Mouse (Mus musculus): ENCODE data around the gene Nav3. TPM values are rescaled to one million over a fixed set of nuclear protein-coding genes. Genes with fewer than 3 reads are reported as not detected.

Gene Nav3
- polyA plus RNA-seq, 2 experiments = 0.06 to 0.07 TPM

DNA sequence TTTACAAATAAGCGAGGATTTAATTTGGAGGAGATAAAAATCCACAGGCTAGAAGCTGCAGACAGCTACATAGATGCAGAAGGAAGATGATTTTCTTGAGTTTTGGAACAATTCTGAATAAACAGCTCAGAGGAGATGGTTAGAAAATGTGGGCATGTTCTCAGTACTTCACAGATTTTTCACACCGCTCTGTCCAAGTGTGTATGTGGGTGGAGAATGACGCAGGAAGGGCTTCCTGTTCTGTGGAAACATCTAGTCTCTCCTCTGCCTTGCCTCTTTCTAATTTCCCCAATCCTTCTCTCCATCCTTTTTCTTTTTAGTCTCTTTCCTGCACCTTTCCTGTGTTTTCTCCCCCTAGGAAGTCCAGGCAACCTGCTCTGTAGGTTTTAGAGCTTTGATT, 812.4 kb downstream of the Nav3 start:
- no peak overlapping the region for H3K4me2 ChIP-seq (ENCODE audit: low read depth)
- H3K9ac ChIP-seq (replicated peaks) = no peak overlapping the region
- TF ChIP-seq EP300 (IDR thresholded peaks at IDR 0.05; ENCODE audit: low read depth) (no peak), CTCF (IDR thresholded peaks at IDR 0.05; ENCODE audit: low read depth) (no peak)
- H3K27me3 ChIP-seq (ENCODE audit: control insufficient read depth, insufficient read depth, low read length) = no peaks in the 10 kb centered on the region
- no peaks in the 10 kb centered on the region for H3K36me3 ChIP-seq (replicated peaks; ENCODE audit: control insufficient read depth, insufficient read depth, low read depth)
- WGBS (ENCODE audit: insufficient replicate concordance) = 65% methylated on average over 3 of the region's 3 CpGs
- DNase-seq (ENCODE audit: low read depth in 3 of 3, low spot score in 3 of 3) (no peak), ATAC-seq (ENCODE audit: insufficient read depth) (no peak)
- H3K4me1 ChIP-seq (replicated peaks; ENCODE audit: control insufficient read depth in 2 of 2, insufficient read depth in 2 of 2, low read length in 1 of 2) = no peaks in the 10 kb centered on the region
- H3K4me3 ChIP-seq (ENCODE audit: insufficient read depth in 1 of 2, low read depth in 2 of 2, low read length in 2 of 2) = no peak overlapping the region
- no peaks in the 10 kb centered on the region for H3K9me3 ChIP-seq (ENCODE audit: control insufficient read depth, low read length)
- H3K27ac ChIP-seq = no peak overlapping the region

GRCm38 (mm10) chr10:109641806-109642205, 814.2 kb downstream of the Nav3 start:
- no peak overlapping the region for H3K4me2 ChIP-seq (ENCODE audit: low read depth)
- H3K4me1 ChIP-seq (replicated peaks; ENCODE audit: control insufficient read depth in 2 of 2, insufficient read depth in 2 of 2, low read length in 1 of 2) = no peaks in the 10 kb centered on the region
- H3K36me3 ChIP-seq (replicated peaks; ENCODE audit: control insufficient read depth, insufficient read depth, low read depth) = no peaks in the 10 kb centered on the region
- H3K27ac ChIP-seq = no peak overlapping the region
- H3K9ac ChIP-seq (replicated peaks) = no peak overlapping the region
- no peak for TF ChIP-seq CTCF (IDR thresholded peaks at IDR 0.05; ENCODE audit: low read depth)
- TF ChIP-seq EP300 (IDR thresholded peaks at IDR 0.05; ENCODE audit: low read depth) = no peak
- no peak for ATAC-seq (ENCODE audit: insufficient read depth)
- no peaks in the 10 kb centered on the region for H3K27me3 ChIP-seq (ENCODE audit: control insufficient read depth, insufficient read depth, low read length)
- no peaks in the 10 kb centered on the region for H3K9me3 ChIP-seq (ENCODE audit: control insufficient read depth, low read length)
- WGBS (ENCODE audit: insufficient replicate concordance) = 58% methylated on average over 7 of the region's 7 CpGs
- no peak for DNase-seq (ENCODE audit: low read depth in 3 of 3, low spot score in 3 of 3)
- H3K4me3 ChIP-seq (ENCODE audit: insufficient read depth in 1 of 2, low read depth in 2 of 2, low read length in 2 of 2) = no peak overlapping the region

GRCm38 (mm10) chr10:109637702-109638101, 818.3 kb downstream of the Nav3 start:
- Histone ChIP-seq H3K27ac (no peak overlapping the region), H3K36me3 (replicated peaks; ENCODE audit: control insufficient read depth, insufficient read depth, low read depth) (no peaks in the 10 kb centered on the region), H3K4me2 (ENCODE audit: low read depth) (no peak overlapping the region), H3K27me3 (ENCODE audit: control insufficient read depth, insufficient read depth, low read length) (no peaks in the 10 kb centered on the region), H3K4me3 (ENCODE audit: insufficient read depth in 1 of 2, low read depth in 2 of 2, low read length in 2 of 2) (no peak overlapping the region), H3K4me1 (replicated peaks; ENCODE audit: control insufficient read depth in 2 of 2, insufficient read depth in 2 of 2, low read length in 1 of 2) (no peaks in the 10 kb centered on the region), H3K9ac (replicated peaks) (no peak overlapping the region), H3K9me3 (ENCODE audit: control insufficient read depth, low read length) (no peaks in the 10 kb centered on the region)
- TF ChIP-seq EP300 (IDR thresholded peaks at IDR 0.05; ENCODE audit: low read depth) (no peak), CTCF (IDR thresholded peaks at IDR 0.05; ENCODE audit: low read depth) (no peak)
- DNase-seq (ENCODE audit: low read depth in 3 of 3, low spot score in 3 of 3) (no peak), ATAC-seq (ENCODE audit: insufficient read depth) (no peak)
- 72% methylated on average over 16 of the region's 16 CpGs for WGBS (ENCODE audit: insufficient replicate concordance)
